Comparison of ENCODE assay signal across 7 mouse cellular contexts in the genomic region with DNA sequence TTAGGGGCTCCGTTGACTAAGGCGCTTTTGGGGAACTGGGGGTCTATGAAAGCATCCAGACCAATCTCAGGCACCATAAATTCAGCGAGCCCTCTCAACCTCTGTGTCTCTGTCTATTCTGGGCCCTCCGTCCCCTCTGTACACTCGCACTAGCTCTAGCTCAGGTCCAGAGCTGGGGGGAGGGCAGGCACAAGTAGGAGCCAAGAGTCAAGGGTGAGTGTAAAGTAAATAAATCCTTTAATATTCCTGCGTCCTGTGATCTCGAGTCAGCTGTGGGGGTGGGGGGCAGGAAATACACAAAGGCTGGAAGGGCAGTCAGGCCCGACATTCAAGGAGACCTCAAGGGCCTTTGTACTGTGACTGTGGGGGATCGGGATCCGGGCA. TPM values are rescaled to one million over a fixed set of nuclear protein-coding genes. Genes with fewer than 3 reads are reported as not detected.
A peak's percentile ranks its signal among the peaks of the same experiment; 100 is the strongest.
DNase-seq lines count a peak whose midpoint lies in the region; ATAC-seq and TF ChIP-seq lines count a peak whose summit lies in the region.

No protein-coding gene starts in this region.

- H3K27me3 ChIP-seq in ES-Bruce4 (ENCODE audit: control insufficient read depth, insufficient read depth, low read length, poor library complexity, severe bottlenecking) (peaks cover 18% of the 10 kb centered on the region), MEL (ENCODE audit: control insufficient read depth in 1 of 2, insufficient read depth in 2 of 2, low read length in 2 of 2) (no peaks in the 10 kb centered on the region)
- peaks cover 83% of the 10 kb centered on the region for H3K27me3 ChIP-seq in hindbrain, embryonic 15.5 days
- peaks cover 74% of the 10 kb centered on the region for H3K27me3 ChIP-seq in lung, embryonic 15.5 days

- no peak overlapping the region for H3K27ac ChIP-seq in ES-Bruce4 (ENCODE audit: insufficient read depth, low read length)
- peak overlapping the region; percentile 45 for H3K27ac ChIP-seq in MEL (ENCODE audit: control insufficient read depth, low read depth, low read length)
- peak overlapping the region; percentile 36; the same call in 1 of the 2 replicates for H3K27ac ChIP-seq in hindbrain, embryonic 15.5 days (replicated peaks)
- H3K27ac ChIP-seq in lung, embryonic 15.5 days: no peak overlapping the region

- H3K4me2 ChIP-seq in hindbrain, embryonic 15.5 days: peak overlapping the region; percentile 84
- peak overlapping the region; percentile 91 for H3K4me2 ChIP-seq in lung, embryonic 15.5 days

- no peaks in the 10 kb centered on the region for H3K9me3 ChIP-seq in ES-Bruce4 (replicated peaks; ENCODE audit: control insufficient read depth, insufficient read depth, low read length, poor library complexity, severe bottlenecking)
- no peaks in the 10 kb centered on the region for H3K9me3 ChIP-seq in MEL (replicated peaks; ENCODE audit: insufficient read depth, low read length)
- H3K9me3 ChIP-seq in hindbrain, embryonic 15.5 days: no peaks in the 10 kb centered on the region
- H3K9me3 ChIP-seq in lung, embryonic 15.5 days: no peaks in the 10 kb centered on the region

- H3K9ac ChIP-seq in ES-Bruce4 (ENCODE audit: low read depth, poor library complexity, severe bottlenecking) (peak overlapping the region; percentile 54), MEL (ENCODE audit: control insufficient read depth, low read depth, low read length, poor library complexity, severe bottlenecking) (peak overlapping the region; percentile 96)
- H3K9ac ChIP-seq in hindbrain, embryonic 15.5 days: peak overlapping the region; percentile 40
- peak overlapping the region; percentile 28; the same call in 1 of the 2 replicates for H3K9ac ChIP-seq in lung, embryonic 15.5 days

- peak overlapping the region; percentile 61 for H3K4me3 ChIP-seq in ES-Bruce4 (ENCODE audit: low read depth, low read length)
- peak overlapping the region; percentile 74 to 81 for H3K4me3 ChIP-seq in MEL (ENCODE audit: control insufficient read depth in 1 of 2, insufficient read depth in 1 of 2, low read depth in 2 of 2, low read length in 2 of 2)
- H3K4me3 ChIP-seq in hindbrain, embryonic 15.5 days: peak overlapping the region; percentile 45
- peak overlapping the region; percentile 45 for H3K4me3 ChIP-seq in lung, embryonic 15.5 days

- TF ChIP-seq POLR2A in ES-Bruce4 (IDR thresholded peaks at IDR 0.05; ENCODE audit: insufficient read depth, low read length) (no peak), MEL (IDR thresholded peaks at IDR 0.05; ENCODE audit: control insufficient read depth in 1 of 2, insufficient read depth in 1 of 2, low read depth in 1 of 2, low read length in 2 of 2, poor library complexity in 1 of 2) (no peak)

- H3K36me3 ChIP-seq in ES-Bruce4 (ENCODE audit: control insufficient read depth, insufficient read depth, low read length, poor library complexity, severe bottlenecking) (no peaks in the 10 kb centered on the region), MEL (ENCODE audit: control insufficient read depth in 1 of 2, insufficient read depth in 2 of 2, low read length in 2 of 2) (peaks cover 0 to 10% of the 10 kb centered on the region in 2 experiments; a peak in 2 of 4 replicates)
- H3K36me3 ChIP-seq in hindbrain, embryonic 15.5 days: no peaks in the 10 kb centered on the region
- no peaks in the 10 kb centered on the region for H3K36me3 ChIP-seq in lung, embryonic 15.5 days

- no peak for DNase-seq in MEL (ENCODE audit: low read depth, low spot score)
- DNase-seq in layer of hippocampus, adult 8-10 months (ENCODE audit: low spot score in 2 of 2): no peak
- DNase-seq in right cerebral cortex, adult 2 months (ENCODE audit: low spot score in 2 of 2): no peak
- DNase-seq in cerebellum, adult 11-12 months: no peak

- TF ChIP-seq RAD21 in MEL (IDR thresholded peaks at IDR 0.05; ENCODE audit: low read depth, low read length): no peak

- no peak for TF ChIP-seq EP300 in ES-Bruce4 (IDR thresholded peaks at IDR 0.05; ENCODE audit: insufficient read depth, low read depth, low read length)
- no peak for TF ChIP-seq EP300 in MEL (IDR thresholded peaks at IDR 0.05; ENCODE audit: low read depth in 1 of 2, low read length in 2 of 2)

- ATAC-seq in hindbrain, embryonic 15.5 days (ENCODE audit: low FRiP score, low read depth): 0 out of 2 replicates have a peak, but pooled peaks have one; percentile 1
- ATAC-seq in lung, embryonic 15.5 days (ENCODE audit: borderline replicate concordance, extremely low read depth, low FRiP score, low TSS enrichment): peak; percentile 16; the same call in 1 of the 2 replicates

- WGBS in hindbrain, embryonic 15.5 days: 2% methylated on average over 10 of the region's 10 CpGs
- WGBS in lung, embryonic 15.5 days: 3% methylated on average over 10 of the region's 10 CpGs

- H3K79me2 ChIP-seq in MEL (ENCODE audit: control insufficient read depth, insufficient read depth, low read length, poor library complexity): peaks cover 6% of the 10 kb centered on the region

- peaks cover 2% of the 10 kb centered on the region for H3K4me1 ChIP-seq in ES-Bruce4 (ENCODE audit: control insufficient read depth, insufficient read depth, low read length)
- peaks cover 7 to 16% of the 10 kb centered on the region in 2 experiments for H3K4me1 ChIP-seq in MEL (ENCODE audit: control insufficient read depth in 1 of 2, insufficient read depth in 2 of 2, low read length in 2 of 2)
- peaks cover 39% of the 10 kb centered on the region for H3K4me1 ChIP-seq in hindbrain, embryonic 15.5 days (replicated peaks)
- peaks cover 45% of the 10 kb centered on the region for H3K4me1 ChIP-seq in lung, embryonic 15.5 days

- no peak for TF ChIP-seq CTCF in ES-Bruce4 (IDR thresholded peaks at IDR 0.05; ENCODE audit: low read depth, low read length)
- no peak for TF ChIP-seq CTCF in MEL (IDR thresholded peaks at IDR 0.05 in 2 of 3, conservative IDR thresholded peaks at IDR 0.05 in 1 of 3; ENCODE audit: control insufficient read depth in 1 of 3, insufficient read depth in 1 of 3, low read depth in 2 of 3, low read length in 3 of 3, poor library complexity in 1 of 3, severe bottlenecking in 1 of 3)

TF ChIP-seq in MEL, 35 proteins besides CTCF, POLR2A, EP300 and RAD21:
- no peak for TF ChIP-seq KAT2A (conservative IDR thresholded peaks at IDR 0.05; ENCODE audit: low read depth, low read length)

RNA-seq across cellular contexts. Expression of a gene that starts 0.5 kb away (rescaled TPM):
- 1.1 and 1.4 TPM in 2 replicates for polyA plus RNA-seq in ES-Bruce4 (2011; ENCODE audit: insufficient read depth, insufficient read length, low read depth, missing spikeins)
- total RNA-seq in MEL (2012; rRNA removed): 1.4 and 1.7 TPM in 2 replicates
- polyA plus RNA-seq in MEL (2012; ENCODE audit: insufficient read depth in 1 of 2, insufficient read length in 2 of 2, low read depth in 1 of 2, low replicate concordance in 2 of 2, missing spikeins in 1 of 2): 1 to 10 TPM in 1 of 2 experiments, not detected in 1; 7.1 TPM
- polyA plus RNA-seq in hindbrain, embryonic 15.5 days (2015; fragmentation: Nextera tagmentation; extraction: Ambion mirVana): 0.54 and 0.76 TPM in 2 replicates
- 0.61 and 0.69 TPM in 2 replicates for polyA plus RNA-seq in lung, embryonic 15.5 days (2015; fragmentation: Nextera tagmentation; extraction: Ambion mirVana)
- total RNA-seq in layer of hippocampus, adult 8-10 months (2022): 10 to 100 TPM; 10.6 to 12.9 (median 12.0) TPM

RNA-seq across cellular contexts. Expression of a gene that starts 4.6 kb away (rescaled TPM):
- polyA plus RNA-seq in ES-Bruce4 (2011; ENCODE audit: insufficient read depth, insufficient read length, low read depth, missing spikeins): 1.5 and 1.9 TPM in 2 replicates
- total RNA-seq in MEL (2012; rRNA removed): 4.1 and 4.8 TPM in 2 replicates
- 1 to 10 TPM in 1 of 2 experiments, not detected in 1; 7.2 TPM for polyA plus RNA-seq in MEL (2012; ENCODE audit: insufficient read depth in 1 of 2, insufficient read length in 2 of 2, low read depth in 1 of 2, low replicate concordance in 2 of 2, missing spikeins in 1 of 2)
- polyA plus RNA-seq in hindbrain, embryonic 15.5 days (2015; fragmentation: Nextera tagmentation; extraction: Ambion mirVana): 1.3 and 1.6 TPM in 2 replicates
- 4.8 and 4.9 TPM in 2 replicates for polyA plus RNA-seq in lung, embryonic 15.5 days (2015; fragmentation: Nextera tagmentation; extraction: Ambion mirVana)
- 1 to 10 TPM; 1.2 to 1.5 (median 1.5) TPM for total RNA-seq in layer of hippocampus, adult 8-10 months (2022)

RNA-seq across cellular contexts. Expression of a gene that starts 4.7 kb away (rescaled TPM):
- 4.7 and 5.6 TPM in 2 replicates for polyA plus RNA-seq in ES-Bruce4 (2011; ENCODE audit: insufficient read depth, insufficient read length, low read depth, missing spikeins)
- 29.0 and 31.0 TPM in 2 replicates for total RNA-seq in MEL (2012; rRNA removed)
- polyA plus RNA-seq in MEL (2012; ENCODE audit: insufficient read depth in 1 of 2, insufficient read length in 2 of 2, low read depth in 1 of 2, low replicate concordance in 2 of 2, missing spikeins in 1 of 2): 10 to 100 TPM in 1 of 2 experiments, not detected in 1; 33.5 TPM
- polyA plus RNA-seq in hindbrain, embryonic 15.5 days (2015; fragmentation: Nextera tagmentation; extraction: Ambion mirVana): 18.3 and 19.3 TPM in 2 replicates
- polyA plus RNA-seq in lung, embryonic 15.5 days (2015; fragmentation: Nextera tagmentation; extraction: Ambion mirVana): 29.8 and 33.6 TPM in 2 replicates
- total RNA-seq in layer of hippocampus, adult 8-10 months (2022): 10 to 100 TPM in 1 of 4 experiments, 1 to 10 TPM in 3; 9.2 to 10.1 (median 9.8) TPM

RNA-seq across cellular contexts. Expression of a gene that starts 6.9 kb away (rescaled TPM):
- 0.94 and 1.4 TPM in 2 replicates for polyA plus RNA-seq in ES-Bruce4 (2011; ENCODE audit: insufficient read depth, insufficient read length, low read depth, missing spikeins)
- total RNA-seq in MEL (2012; rRNA removed): 0.69 and 0.89 TPM in 2 replicates
- polyA plus RNA-seq in MEL (2012; ENCODE audit: insufficient read depth in 1 of 2, insufficient read length in 2 of 2, low read depth in 1 of 2, low replicate concordance in 2 of 2, missing spikeins in 1 of 2): under 1 TPM in 1 of 2 experiments, not detected in 1; 0.63 TPM
- 5.2 and 5.7 TPM in 2 replicates for polyA plus RNA-seq in hindbrain, embryonic 15.5 days (2015; fragmentation: Nextera tagmentation; extraction: Ambion mirVana)
- 1.5 and 1.7 TPM in 2 replicates for polyA plus RNA-seq in lung, embryonic 15.5 days (2015; fragmentation: Nextera tagmentation; extraction: Ambion mirVana)
- 10 to 100 TPM in 2 of 4 experiments, 1 to 10 TPM in 2; 8.2 to 14.0 (median 11.6) TPM for total RNA-seq in layer of hippocampus, adult 8-10 months (2022)

RNA-seq across cellular contexts. Expression of a gene that starts 14.1 kb away (rescaled TPM):
- polyA plus RNA-seq in ES-Bruce4 (2011; ENCODE audit: insufficient read depth, insufficient read length, low read depth, missing spikeins) (0.37 and 0.67 TPM in 2 replicates), MEL (2012; ENCODE audit: insufficient read depth in 1 of 2, insufficient read length in 2 of 2, low read depth in 1 of 2, low replicate concordance in 2 of 2, missing spikeins in 1 of 2) (1 to 10 TPM in 1 of 2 experiments, not detected in 1; 4.7 TPM)
- 2.7 and 2.8 TPM in 2 replicates for total RNA-seq in MEL (2012; rRNA removed)
- polyA plus RNA-seq in hindbrain, embryonic 15.5 days (2015; fragmentation: Nextera tagmentation; extraction: Ambion mirVana): 9.9 TPM in 2 replicates
- 23.4 and 26.0 TPM in 2 replicates for polyA plus RNA-seq in lung, embryonic 15.5 days (2015; fragmentation: Nextera tagmentation; extraction: Ambion mirVana)
- total RNA-seq in layer of hippocampus, adult 8-10 months (2022): 1 to 10 TPM; 3.0 to 4.0 (median 3.8) TPM

Comparison
In these comparisons a context has a peak if more than half of its experiments do, and no peak if none do; other contexts are left out.
1. H3K27ac ChIP-seq: peak in MEL (single experiment) and hindbrain, embryonic 15.5 days (single experiment); none in ES-Bruce4 (single experiment) and lung, embryonic 15.5 days (single experiment).
2. H3K9ac ChIP-seq: peak in every context shown above with its lines; median percentile 96 in MEL; 54 in ES-Bruce4; 40 in hindbrain, embryonic 15.5 days; 28 in lung, embryonic 15.5 days.
3. Peak in every context shown above with its lines, with median percentiles within 50 percentile points of each other: H3K4me3 ChIP-seq.